Mouse (Mus musculus) heart, postnatal 0 days (tissue): ENCODE measurements at regions not wholly inside any gene's neighbourhood (a gene's known extent, or its start where the extent isn't known, plus 50 kb on each side); places are given as distances from the start of the nearest gene placed in this dataset.

ENCODE experiments used
- CTCF ChIP-seq: IDR thresholded peaks from 2 replicates; pipeline ENCODE4 v1.5.1; 2016; ENCODE audit warnings: antibody characterized with exemption, control low read depth, low read depth
- EP300 ChIP-seq: IDR thresholded peaks from 2 replicates; pipeline ENCODE4 v1.6.1; 2016; ENCODE audit warnings: antibody characterized with exemption, low read depth

GRCm38 (mm10) chr13:101895686-101896085 lies 127.7 kb upstream of the Pik3r1 start:
- TF ChIP-seq CTCF: no peak
- TF ChIP-seq EP300: no peak
